Mouse (Mus musculus) testis, adult 2 months (tissue): ENCODE results near the gene Ptprd.

Source experiments
- CTCF ChIP-seq: fragments of 200-500 bp; IDR thresholded peaks from 2 replicates; pipeline ENCODE4 v1.5.1; 2012; ENCODE audit warnings: low read depth, mild to moderate bottlenecking, inconsistent platforms, low read length, moderate library complexity; ENCODE audit not compliant: control insufficient read depth, insufficient read depth, insufficient replicate concordance
- POLR2A ChIP-seq: fragments of 200-500 bp; IDR thresholded peaks from 2 replicates; pipeline ENCODE4 v1.6.1; 2012; ENCODE audit warnings: low read depth, mild to moderate bottlenecking, inconsistent platforms, low read length, moderate library complexity; ENCODE audit not compliant: control insufficient read depth

DNA sequence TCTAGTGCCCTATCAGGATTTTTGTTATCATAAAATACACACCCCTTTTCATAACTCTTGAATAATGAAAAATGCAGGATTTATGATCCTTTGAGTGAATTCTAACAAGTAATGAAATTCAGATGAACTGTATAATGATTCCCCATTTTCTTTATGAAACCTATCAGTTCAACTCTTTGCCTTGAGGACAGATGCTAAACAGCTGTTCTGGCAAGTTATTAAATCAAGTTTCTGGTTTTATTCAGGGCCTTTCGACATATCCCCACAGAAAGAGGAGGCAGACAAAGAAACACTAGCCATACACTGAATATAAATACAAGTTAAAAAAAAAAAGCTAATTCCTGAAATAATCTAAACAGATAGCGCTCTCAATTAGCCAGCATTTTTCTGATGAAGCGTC is 1914.4 kb downstream of the Ptprd start:
- TF ChIP-seq POLR2A (no peak), CTCF (no peak)
